Mouse (Mus musculus) ES-Bruce4 (cell line): ENCODE data around the gene 2300002M23Rik.

Experiments
- CTCF ChIP-seq: IDR thresholded peaks from one replicate; pipeline ENCODE4 v1.8.1; 2011; ENCODE audit warnings: low read depth, low read length
- EP300 ChIP-seq: IDR thresholded peaks from 2 replicates; pipeline ENCODE4 v1.6.1; 2011; ENCODE audit warnings: low read depth, low read length; ENCODE audit not compliant: insufficient read depth
- POLR2A ChIP-seq: IDR thresholded peaks from one replicate; pipeline ENCODE4 v1.8.1; 2011; ENCODE audit warnings: low read length; ENCODE audit not compliant: insufficient read depth

DNA sequence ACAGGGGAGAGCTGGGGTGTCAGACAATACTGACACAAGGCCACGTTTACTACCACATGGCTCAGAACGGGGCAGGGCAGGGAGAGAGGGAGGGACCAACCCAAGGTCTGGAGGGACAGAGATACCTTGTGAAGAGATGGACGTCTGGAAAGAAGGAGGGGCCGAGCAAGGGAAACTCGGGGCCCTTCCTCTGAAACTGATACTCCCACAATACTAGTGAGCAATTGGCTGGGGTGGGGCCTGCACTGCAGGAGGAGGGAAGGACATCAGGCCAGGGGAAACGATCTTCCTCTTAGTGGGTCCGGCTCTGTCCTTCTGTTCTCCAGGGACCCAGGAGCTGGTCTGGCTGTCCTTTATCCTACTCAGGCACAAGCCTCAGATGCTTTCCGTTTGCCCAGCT, 16.4 kb upstream of the 2300002M23Rik start:
- TF ChIP-seq EP300 = no peak
- no peak for TF ChIP-seq CTCF
- TF ChIP-seq POLR2A = no peak
